Mouse (Mus musculus) heart, embryonic 14.5 days (tissue): Measurements from ENCODE around the gene Gnl1. TPM values are rescaled to one million over a fixed set of nuclear protein-coding genes. Genes with fewer than 3 reads are reported as not detected.
"Not testable (repeated sequence)": the region's sequence is repeated elsewhere in the genome, so short reads cannot be mapped to it uniquely, and the experiment has no call there.

ENCODE experiments used
- ATAC-seq: fragments of 200-750 bp; cut with Nextera tagmentation; 2 replicates; pipeline ENCODE4 v1.8.0; 2017; ENCODE audit warnings: low read depth, moderate TSS enrichment; ENCODE audit not compliant: insufficient number of reproducible peaks, insufficient read depth, low FRiP score
- H3K27ac ChIP-seq, 2 experiments: fragments of 200-500 bp in 1 of 2; fragments of 300-500 bp in 1 of 2; sonication (generic) in 1 of 2; replicated peaks in 1 of 2; 2 replicates each; pipeline ENCODE4 v1.5.1; 2012 to 2014; ENCODE audit warnings: low read depth in 2 of 2, low read length in 2 of 2, control low read depth in 1 of 2, mild to moderate bottlenecking in 1 of 2, mixed read lengths in 1 of 2; ENCODE audit not compliant: control insufficient read depth in 1 of 2, insufficient read depth in 1 of 2
- H3K27me3 ChIP-seq: fragments of 300-500 bp; sonication (generic); 2 replicates; pipeline ENCODE4 v1.6.1; 2014; ENCODE audit warnings: mild to moderate bottlenecking, low read length, control low read depth; ENCODE audit not compliant: control insufficient read depth, insufficient read depth
- H3K36me3 ChIP-seq: fragments of 300-500 bp; sonication (generic); 2 replicates; pipeline ENCODE4 v1.6.1; 2014; ENCODE audit warnings: mild to moderate bottlenecking, control low read depth, low read length, mixed read lengths; ENCODE audit not compliant: control insufficient read depth, insufficient read depth
- H3K4me1 ChIP-seq, 2 experiments: fragments of 200-500 bp in 1 of 2; fragments of 300-500 bp in 1 of 2; sonication (generic) in 1 of 2; 2 replicates each; pipeline ENCODE4 v1.6.1; 2012 to 2014; ENCODE audit warnings: low read length in 2 of 2, control low read depth in 1 of 2, mixed read lengths in 1 of 2; ENCODE audit not compliant: control insufficient read depth in 2 of 2, insufficient read depth in 2 of 2
- H3K4me2 ChIP-seq: fragments of 300-500 bp; sonication (generic); 2 replicates; pipeline ENCODE4 v1.6.1; 2014; ENCODE audit warnings: mild to moderate bottlenecking, low read length
- H3K4me3 ChIP-seq, 2 experiments: fragments of 200-500 bp in 1 of 2; fragments of 300-500 bp in 1 of 2; sonication (generic) in 1 of 2; 2 replicates each; pipeline ENCODE4 v1.5.1; 2012 to 2014; ENCODE audit warnings: low read length in 2 of 2, mild to moderate bottlenecking in 2 of 2, control low read depth in 1 of 2, low read depth in 1 of 2, moderate library complexity in 1 of 2; ENCODE audit not compliant: control insufficient read depth in 1 of 2, insufficient read depth in 1 of 2
- H3K9ac ChIP-seq: fragments of 300-500 bp; sonication (generic); 2 replicates; pipeline ENCODE4 v1.6.1; 2014; ENCODE audit warnings: mild to moderate bottlenecking, low read length
- H3K9me3 ChIP-seq: fragments of 300-500 bp; sonication (generic); 2 replicates; pipeline ENCODE4 v1.6.1; 2016; ENCODE audit warnings: low read length, control low read depth; ENCODE audit not compliant: control insufficient read depth
- WGBS: fragments of 180-500 bp; shearing (Covaris S2); extraction: QIAGEN DNeasy Blood & Tissue Kit; methylation state at CpG from one replicate; pipeline ENCODE4 v1.1.7; 2014; 5-methylcytosine and 5-hydroxymethylcytosine counted together
- polyA plus RNA-seq: library from polyadenylated mRNA; unstranded; fragments of >200 nt; fragmentation: Nextera tagmentation; extraction: Ambion mirVana; gene quantifications from 2 replicates; pipeline ENCODE4 v1.2.1, GENCODE M21; 2014

Gnl1 gene
- polyA plus RNA-seq = 26.2 and 27.2 TPM in 2 replicates

- H3K4me3 ChIP-seq = peak within 1 kb of the TSS; percentile 82 to 84
- peaks cover 11 to 13% of the 10 kb centered on the region in 2 experiments for H3K4me1 ChIP-seq
- H3K27me3 ChIP-seq = no peaks in the 10 kb centered on the region
- H3K36me3 ChIP-seq = peaks cover 55% of the 10 kb centered on the region
- WGBS = under 1% methylated on average over 88 of the region's 109 CpGs
- H3K27ac ChIP-seq = peak within 1 kb of the TSS; percentile 90 to 92
- peak within 1 kb of the TSS; percentile 80 for H3K9ac ChIP-seq
- ATAC-seq = peak; percentile 89
- H3K9me3 ChIP-seq = no peaks in the 10 kb centered on the region
- peak within 1 kb of the TSS; percentile 92 for H3K4me2 ChIP-seq
These were observed at the start of gene Gnl1, which contains the start of gene Prr3 for GRCm38 (mm10) chr17:35979401-35980362. Gene Gnl1, plus strand, starts transcription at chr17:35979851. Gene Prr3, minus strand, starts transcription at chr17:35980236.

GRCm38 (mm10) chr17:35930627-35931026 is 49.0 kb upstream of the Gnl1 start:
- H3K4me3 ChIP-seq = no peak overlapping the region
- no peak overlapping the region for H3K27ac ChIP-seq
- no peak overlapping the region for H3K9ac ChIP-seq
- WGBS = 100% methylated on average over 12 of the region's 12 CpGs
- ATAC-seq = no peak; the same call in 1 of the 2 replicates
- peaks cover 61% of the 10 kb centered on the region for H3K36me3 ChIP-seq
- no peaks in the 10 kb centered on the region for H3K4me1 ChIP-seq
- H3K27me3 ChIP-seq = no peaks in the 10 kb centered on the region
- H3K9me3 ChIP-seq = no peaks in the 10 kb centered on the region
- H3K4me2 ChIP-seq = no peak overlapping the region

GRCm38 (mm10) chr17:35932608-35933007 is 47.0 kb upstream of the Gnl1 start:
- Histone ChIP-seq H3K27ac (no peak overlapping the region), H3K4me1 (no peaks in the 10 kb centered on the region), H3K9me3 (no peaks in the 10 kb centered on the region), H3K27me3 (no peaks in the 10 kb centered on the region), H3K9ac (no peak overlapping the region), H3K36me3 (peaks cover 42% of the 10 kb centered on the region), H3K4me2 (no peak overlapping the region), H3K4me3 (no peak overlapping the region)
- 83% methylated on average over 4 of the region's 4 CpGs for WGBS
- no peak for ATAC-seq

- WGBS = 87% methylated on average over 14 of the region's 14 CpGs
- not testable (repeated sequence) for H3K4me2 ChIP-seq, H3K9ac ChIP-seq, H3K4me3 ChIP-seq, H3K27ac ChIP-seq, H3K9me3 ChIP-seq, H3K27me3 ChIP-seq, ATAC-seq, H3K4me1 ChIP-seq
- peaks cover 11% of the 10 kb centered on the region for H3K36me3 ChIP-seq
These were observed 43.9 kb upstream of the Gnl1 start for GRCm38 (mm10) chr17:35935763-35936162.

GRCm38 (mm10) chr17:35937700-35938348 is 41.8 kb upstream of the Gnl1 start:
- no peak overlapping the region for H3K9ac ChIP-seq
- 33% methylated on average over 2 of the region's 2 CpGs for WGBS
- ATAC-seq = no peak
- no peak overlapping the region for H3K4me3 ChIP-seq
- H3K36me3 ChIP-seq = no peaks in the 10 kb centered on the region
- 0 out of 2 replicates have a peak, but pooled peaks cover 2% of the 10 kb centered on the region for H3K9me3 ChIP-seq
- H3K27me3 ChIP-seq = no peaks in the 10 kb centered on the region
- H3K27ac ChIP-seq = no peak overlapping the region
- no peak overlapping the region for H3K4me2 ChIP-seq
- no peaks in the 10 kb centered on the region for H3K4me1 ChIP-seq

GRCm38 (mm10) chr17:35939108-35939507 is 40.5 kb upstream of the Gnl1 start:
- H3K4me3 ChIP-seq = no peak overlapping the region
- H3K27ac ChIP-seq = no peak overlapping the region
- no peaks in the 10 kb centered on the region for H3K4me1 ChIP-seq
- no peak for ATAC-seq
- no peak overlapping the region for H3K9ac ChIP-seq
- H3K9me3 ChIP-seq = 0 out of 2 replicates have a peak, but pooled peaks cover 2% of the 10 kb centered on the region
- H3K27me3 ChIP-seq = no peaks in the 10 kb centered on the region
- no peak overlapping the region for H3K4me2 ChIP-seq
- 43% methylated on average over 2 of the region's 2 CpGs for WGBS
- no peaks in the 10 kb centered on the region for H3K36me3 ChIP-seq

- no peak overlapping the region for H3K27ac ChIP-seq
- no peaks in the 10 kb centered on the region for H3K4me1 ChIP-seq
- WGBS = 50% methylated on average over 1 of the region's 1 CpGs
- no peak for ATAC-seq
- H3K9me3 ChIP-seq = 0 out of 2 replicates have a peak, but pooled peaks cover 2% of the 10 kb centered on the region
- H3K4me3 ChIP-seq = no peak overlapping the region
- no peaks in the 10 kb centered on the region for H3K27me3 ChIP-seq
- no peak overlapping the region for H3K4me2 ChIP-seq
- H3K36me3 ChIP-seq = no peaks in the 10 kb centered on the region
- no peak overlapping the region for H3K9ac ChIP-seq
These were observed 39.7 kb upstream of the Gnl1 start for GRCm38 (mm10) chr17:35939941-35940340.
